Mouse (Mus musculus): ENCODE data around the gene Foxg1. TPM values are rescaled to one million over a fixed set of nuclear protein-coding genes. Genes with fewer than 3 reads are reported as not detected.

Foxg1 gene
- polyA plus RNA-seq, 1 experiment, result 4.8 TPM

GRCm38 (mm10) chr12:49374606-49374995, 7.9 kb upstream of the Foxg1 start:
- peaks cover 3% of the 10 kb centered on the region; the same call in 1 of the 2 replicates for H3K27me3 ChIP-seq (ENCODE audit: control insufficient read depth, insufficient read depth, low read length)

GRCm38 (mm10) chr12:49375427-49376317, 6.8 kb upstream of the Foxg1 start:
- WGBS, result 15% methylated on average over 15 of the region's 15 CpGs
- no peak for TF ChIP-seq POLR2A (IDR thresholded peaks at IDR 0.05; ENCODE audit: control insufficient read depth, extremely low read depth, insufficient read depth, low read length, poor library complexity)
- no peak for TF ChIP-seq CTCF (IDR thresholded peaks at IDR 0.05; ENCODE audit: borderline replicate concordance, control insufficient read depth, extremely low read depth, insufficient read depth, low read length, poor library complexity)
- peaks cover 5% of the 10 kb centered on the region; the same call in 1 of the 2 replicates for H3K27me3 ChIP-seq (ENCODE audit: control insufficient read depth, insufficient read depth, low read length)
- DNase-seq, result no peak
- no peak overlapping the region for H3K4me3 ChIP-seq (ENCODE audit: control insufficient read depth, insufficient read depth, low read length)
- no peak overlapping the region for H3K27ac ChIP-seq (ENCODE audit: control insufficient read depth, insufficient read depth, low read length)
- H3K4me1 ChIP-seq (replicated peaks; ENCODE audit: control insufficient read depth, insufficient read depth, low read length), result no peaks in the 10 kb centered on the region
- no peaks in the 10 kb centered on the region for H3K36me3 ChIP-seq (ENCODE audit: control insufficient read depth, insufficient read depth, low read length)

More at GRCm38 (mm10) chr12:49374606-49374995, 7.9 kb upstream of the Foxg1 start:
- Histone ChIP-seq H3K27ac (ENCODE audit: control insufficient read depth, insufficient read depth, low read length) (no peak overlapping the region), H3K4me1 (replicated peaks; ENCODE audit: control insufficient read depth, insufficient read depth, low read length) (no peaks in the 10 kb centered on the region), H3K4me3 (ENCODE audit: control insufficient read depth, insufficient read depth, low read length) (no peak overlapping the region), H3K36me3 (ENCODE audit: control insufficient read depth, insufficient read depth, low read length) (no peaks in the 10 kb centered on the region)
- 4% methylated on average over 14 of the region's 14 CpGs for whole genome bisulfite sequencing
- DNase-seq, result no peak
- no peak for TF ChIP-seq CTCF (IDR thresholded peaks at IDR 0.05; ENCODE audit: borderline replicate concordance, control insufficient read depth, extremely low read depth, insufficient read depth, low read length, poor library complexity)
- no peak for TF ChIP-seq POLR2A (IDR thresholded peaks at IDR 0.05; ENCODE audit: control insufficient read depth, extremely low read depth, insufficient read depth, low read length, poor library complexity)

GRCm38 (mm10) chr12:49376318-49376992, 6.0 kb upstream of the Foxg1 start:
- no peaks in the 10 kb centered on the region for H3K36me3 ChIP-seq (ENCODE audit: control insufficient read depth, insufficient read depth, low read length)
- TF ChIP-seq POLR2A (IDR thresholded peaks at IDR 0.05; ENCODE audit: control insufficient read depth, extremely low read depth, insufficient read depth, low read length, poor library complexity), result no peak
- TF ChIP-seq CTCF (IDR thresholded peaks at IDR 0.05; ENCODE audit: borderline replicate concordance, control insufficient read depth, extremely low read depth, insufficient read depth, low read length, poor library complexity), result no peak
- no peak overlapping the region for H3K27ac ChIP-seq (ENCODE audit: control insufficient read depth, insufficient read depth, low read length)
- no peak overlapping the region for H3K4me3 ChIP-seq (ENCODE audit: control insufficient read depth, insufficient read depth, low read length)
- 13% methylated on average over 19 of the region's 19 CpGs for WGBS
- DNase-seq, result no peak
- H3K27me3 ChIP-seq (ENCODE audit: control insufficient read depth, insufficient read depth, low read length), result peaks cover 5% of the 10 kb centered on the region; the same call in 1 of the 2 replicates
- no peaks in the 10 kb centered on the region for H3K4me1 ChIP-seq (replicated peaks; ENCODE audit: control insufficient read depth, insufficient read depth, low read length)

- no peak for DNase-seq
- TF ChIP-seq POLR2A (IDR thresholded peaks at IDR 0.05; ENCODE audit: control insufficient read depth, extremely low read depth, insufficient read depth, low read length, poor library complexity), result no peak
- no peak overlapping the region for H3K4me3 ChIP-seq (ENCODE audit: control insufficient read depth, insufficient read depth, low read length)
- H3K27me3 ChIP-seq (ENCODE audit: control insufficient read depth, insufficient read depth, low read length), result peaks cover 5% of the 10 kb centered on the region; the same call in 1 of the 2 replicates
- WGBS, result 12% methylated on average over 15 of the region's 15 CpGs
- H3K36me3 ChIP-seq (ENCODE audit: control insufficient read depth, insufficient read depth, low read length), result no peaks in the 10 kb centered on the region
- no peak overlapping the region for H3K27ac ChIP-seq (ENCODE audit: control insufficient read depth, insufficient read depth, low read length)
- no peaks in the 10 kb centered on the region for H3K4me1 ChIP-seq (replicated peaks; ENCODE audit: control insufficient read depth, insufficient read depth, low read length)
These were observed 5.0 kb upstream of the Foxg1 start for GRCm38 (mm10) chr12:49377281-49377970.

GRCm38 (mm10) chr12:49378920-49379319, 3.5 kb upstream of the Foxg1 start:
- H3K36me3 ChIP-seq (ENCODE audit: control insufficient read depth, insufficient read depth, low read length), result no peaks in the 10 kb centered on the region
- H3K27me3 ChIP-seq (ENCODE audit: control insufficient read depth, insufficient read depth, low read length), result peaks cover 11% of the 10 kb centered on the region; the same call in 1 of the 2 replicates
- TF ChIP-seq POLR2A (IDR thresholded peaks at IDR 0.05; ENCODE audit: control insufficient read depth, extremely low read depth, insufficient read depth, low read length, poor library complexity) (no peak), CTCF (IDR thresholded peaks at IDR 0.05; ENCODE audit: borderline replicate concordance, control insufficient read depth, extremely low read depth, insufficient read depth, low read length, poor library complexity) (no peak)
- 15% methylated on average over 1 of the region's 1 CpGs for WGBS
- DNase-seq, result no peak
- H3K27ac ChIP-seq (ENCODE audit: control insufficient read depth, insufficient read depth, low read length), result no peak overlapping the region
- H3K4me3 ChIP-seq (ENCODE audit: control insufficient read depth, insufficient read depth, low read length), result no peak overlapping the region
- no peaks in the 10 kb centered on the region for H3K4me1 ChIP-seq (replicated peaks; ENCODE audit: control insufficient read depth, insufficient read depth, low read length)

GRCm38 (mm10) chr12:49379446-49379845, 3.0 kb upstream of the Foxg1 start:
- Histone ChIP-seq H3K27ac (ENCODE audit: control insufficient read depth, insufficient read depth, low read length) (no peak overlapping the region), H3K4me3 (ENCODE audit: control insufficient read depth, insufficient read depth, low read length) (no peak overlapping the region), H3K27me3 (ENCODE audit: control insufficient read depth, insufficient read depth, low read length) (peaks cover 11% of the 10 kb centered on the region; the same call in 1 of the 2 replicates), H3K36me3 (ENCODE audit: control insufficient read depth, insufficient read depth, low read length) (no peaks in the 10 kb centered on the region), H3K4me1 (replicated peaks; ENCODE audit: control insufficient read depth, insufficient read depth, low read length) (no peaks in the 10 kb centered on the region)
- 13% methylated on average over 11 of the region's 11 CpGs for WGBS
- TF ChIP-seq POLR2A (IDR thresholded peaks at IDR 0.05; ENCODE audit: control insufficient read depth, extremely low read depth, insufficient read depth, low read length, poor library complexity) (no peak), CTCF (IDR thresholded peaks at IDR 0.05; ENCODE audit: borderline replicate concordance, control insufficient read depth, extremely low read depth, insufficient read depth, low read length, poor library complexity) (no peak)
- no peak for DNase-seq

All from thymus, adult 2 months (tissue).